23 mouse cellular contexts compared by ENCODE assay signal in genomic region chr9:101252541-101252940, GRCm38 (mm10). TPM values are rescaled to one million over a fixed set of nuclear protein-coding genes. Genes with fewer than 3 reads are reported as not detected.
DNase-seq lines count a peak whose midpoint lies in the region; ATAC-seq and TF ChIP-seq lines count a peak whose summit lies in the region.
"Had no signal": no experiment of that assay in that cellular context is flagged by ENCODE, and none has a peak within 500 bp of the region (broad histone marks: within the 10 kb centered on the region; RNA-seq: fewer than 3 reads in every experiment).

No protein-coding gene starts in this region.

- ATAC-seq in CD4-positive, CD25-positive, alpha-beta regulatory T cell, adult 4 months: no peak
- no peak for ATAC-seq in liver, embryonic 12.5 days
- ATAC-seq in activated CD4-positive, CD25-positive, alpha-beta regulatory T cell, adult 4 months: no peak
- no peak for ATAC-seq in hindbrain, embryonic 11.5 days (ENCODE audit: low FRiP score)

- H3K4me1 ChIP-seq in kidney, adult 2 months (ENCODE audit: control insufficient read depth, insufficient read depth, low read length): peaks cover 15% of the 10 kb centered on the region; the same call in 1 of the 2 replicates
- peaks cover 34% of the 10 kb centered on the region for H3K4me1 ChIP-seq in liver, embryonic 12.5 days
- H3K4me1 ChIP-seq in small intestine, adult 2 months (ENCODE audit: control insufficient read depth, insufficient read depth, insufficient read length, low read length): 0 out of 2 replicates have a peak, but pooled peaks cover 2% of the 10 kb centered on the region
- no peaks in the 10 kb centered on the region for H3K4me1 ChIP-seq in hindbrain, embryonic 11.5 days (replicated peaks; ENCODE audit: control insufficient read depth, insufficient read depth, low read length)

- peak overlapping the region; percentile 90 for H3K4me2 ChIP-seq in liver, embryonic 12.5 days
- H3K4me2 ChIP-seq in hindbrain, embryonic 11.5 days (replicated peaks; ENCODE audit: low read depth, low read length): no peak overlapping the region

- no peak for TF ChIP-seq CTCF in kidney, adult 2 months (conservative IDR thresholded peaks at IDR 0.05; ENCODE audit: insufficient read depth, insufficient read length, low read depth, low read length)
- TF ChIP-seq CTCF in small intestine, adult 2 months (IDR thresholded peaks at IDR 0.05; ENCODE audit: extremely low read depth, insufficient read length, insufficient replicate concordance, low read depth, low read length): no peak

- peak; percentile 14 for DNase-seq in CD4-positive, CD25-positive, alpha-beta regulatory T cell, adult 2 months (ENCODE audit: low read depth, low spot score)
- DNase-seq in kidney, adult 2 months: no peak
- no peak for DNase-seq in kidney, postnatal 25 days
- DNase-seq in hindbrain, embryonic 11.5 days (ENCODE audit: low spot score): no peak
- DNase-seq: adrenal gland, postnatal 14 days; cerebellum, adult 8-10 months; gastrocnemius, postnatal 14 days; heart, adult 18-20 months; left cerebral cortex, postnatal 4 days; lung, postnatal 36 days; retina, postnatal 1 day; right cerebral cortex, postnatal 25 days; thymus, adult 2 months had no signal

- WGBS in kidney, adult 2 months: 63% methylated on average over 4 of the region's 4 CpGs
- WGBS in liver, embryonic 12.5 days (ENCODE audit: insufficient replicate concordance): 9% methylated on average over 4 of the region's 4 CpGs
- 29% methylated on average over 4 of the region's 4 CpGs for WGBS in small intestine, adult 2 months
- WGBS in hindbrain, embryonic 11.5 days: 59% methylated on average over 4 of the region's 4 CpGs

- peak overlapping the region; percentile 54; the same call in 1 of the 2 replicates for H3K27ac ChIP-seq in kidney, adult 2 months (ENCODE audit: insufficient read depth, low read depth, low read length)
- no peak overlapping the region for H3K27ac ChIP-seq in liver, embryonic 12.5 days
- H3K27ac ChIP-seq in small intestine, adult 2 months (ENCODE audit: insufficient read depth, low read depth, low read length): peak overlapping the region; percentile 31; the same call in 1 of the 2 replicates
- no peak overlapping the region for H3K27ac ChIP-seq in hindbrain, embryonic 11.5 days (ENCODE audit: low read depth, low read length)
- H3K27ac ChIP-seq: kidney, postnatal 0 days; limb, embryonic 15.5 days; lung, embryonic 15.5 days; midbrain, embryonic 13.5 days had no signal

- H3K27me3 ChIP-seq in kidney, adult 2 months (replicated peaks; ENCODE audit: control insufficient read depth, insufficient read depth, low read length): no peaks in the 10 kb centered on the region
- H3K27me3 ChIP-seq in liver, embryonic 12.5 days (replicated peaks): 0 out of 2 replicates have a peak, but pooled peaks cover 4% of the 10 kb centered on the region
- H3K27me3 ChIP-seq in small intestine, adult 2 months (ENCODE audit: control insufficient read depth, insufficient read depth, low read length): no peaks in the 10 kb centered on the region
- H3K27me3 ChIP-seq in hindbrain, embryonic 11.5 days (ENCODE audit: control insufficient read depth, insufficient read depth, low read length): no peaks in the 10 kb centered on the region
- H3K27me3 ChIP-seq: heart, embryonic 15.5 days; limb, embryonic 15.5 days; lung, embryonic 15.5 days; megakaryocyte, embryonic 14.5 days; midbrain, embryonic 13.5 days had no signal

- H3K9me3 ChIP-seq in liver, embryonic 12.5 days (replicated peaks): no peaks in the 10 kb centered on the region
- no peaks in the 10 kb centered on the region for H3K9me3 ChIP-seq in hindbrain, embryonic 11.5 days (ENCODE audit: control insufficient read depth, low read length)
- H3K9me3 ChIP-seq: heart, embryonic 15.5 days; limb, embryonic 15.5 days; lung, embryonic 15.5 days; megakaryocyte, embryonic 14.5 days; midbrain, embryonic 13.5 days had no signal

- TF ChIP-seq POLR2A in kidney, adult 2 months (IDR thresholded peaks at IDR 0.05; ENCODE audit: low read depth, low read length): no peak
- no peak for TF ChIP-seq POLR2A in small intestine, adult 2 months (IDR thresholded peaks at IDR 0.05; ENCODE audit: low read depth, low read length)

- no peak overlapping the region for H3K4me3 ChIP-seq in kidney, adult 2 months (ENCODE audit: insufficient read depth, low read depth, low read length)
- H3K4me3 ChIP-seq in liver, embryonic 12.5 days: no peak overlapping the region
- H3K4me3 ChIP-seq in small intestine, adult 2 months (ENCODE audit: low read depth, low read length): no peak overlapping the region
- H3K4me3 ChIP-seq in hindbrain, embryonic 11.5 days (ENCODE audit: low read depth, low read length): no peak overlapping the region

- H3K9ac ChIP-seq in liver, embryonic 12.5 days: no peak overlapping the region
- H3K9ac ChIP-seq in hindbrain, embryonic 11.5 days (ENCODE audit: low read depth, low read length): no peak overlapping the region
- H3K9ac ChIP-seq: limb, embryonic 15.5 days; lung, embryonic 15.5 days; midbrain, embryonic 13.5 days had no signal

- H3K36me3 ChIP-seq in kidney, adult 2 months (ENCODE audit: control insufficient read depth, insufficient read depth, low read length): no peaks in the 10 kb centered on the region
- no peaks in the 10 kb centered on the region for H3K36me3 ChIP-seq in liver, embryonic 12.5 days
- H3K36me3 ChIP-seq in small intestine, adult 2 months (ENCODE audit: control insufficient read depth, insufficient read depth, low read length): no peaks in the 10 kb centered on the region
- H3K36me3 ChIP-seq in hindbrain, embryonic 11.5 days (ENCODE audit: control insufficient read depth, insufficient read depth, low read length): no peaks in the 10 kb centered on the region
- H3K36me3 ChIP-seq: heart, embryonic 15.5 days; limb, embryonic 15.5 days; lung, embryonic 15.5 days; midbrain, embryonic 13.5 days had no signal

RNA-seq across cellular contexts. Expression of gene Ppp2r3a, which starts 0.9 kb away (rescaled TPM):
- polyA plus RNA-seq in CD4-positive, CD25-positive, alpha-beta regulatory T cell, adult 4 months (2017; shearing (Covaris generic)): 1 to 10 TPM; 1.7 to 2.4 TPM
- 13.9 and 17.6 TPM in 2 replicates for polyA plus RNA-seq in kidney, adult 2 months (2012; rRNA removed)
- polyA plus RNA-seq in liver, embryonic 12.5 days (2016; fragmentation: Nextera tagmentation; extraction: Ambion mirVana): 3.6 and 4.0 TPM in 2 replicates
- 0.52 and 0.67 TPM in 2 replicates for polyA plus RNA-seq in small intestine, adult 2 months (2012; rRNA removed)
- polyA plus RNA-seq in activated CD4-positive, CD25-positive, alpha-beta regulatory T cell, adult 4 months (2017; shearing (Covaris generic)): 1 to 10 TPM in 1 of 2 experiments, under 1 TPM in 1; 0.87 to 1.4 TPM
- 18.0 and 21.4 TPM in 2 replicates for polyA plus RNA-seq in hindbrain, embryonic 11.5 days (2014; fragmentation: Nextera tagmentation; extraction: Ambion mirVana)

Comparison
In these comparisons a context has a peak if more than half of its experiments do, and no peak if none do; other contexts are left out.
1. H3K27ac ChIP-seq: peak in kidney, adult 2 months (single experiment) and small intestine, adult 2 months (single experiment); none in liver, embryonic 12.5 days (single experiment) and hindbrain, embryonic 11.5 days (single experiment).